Mouse (Mus musculus) layer of hippocampus, postnatal 10 days (tissue): ENCODE results near the gene Pigg. TPM values are rescaled to one million over a fixed set of nuclear protein-coding genes. Genes with fewer than 3 reads are reported as not detected.

Experiments
- total RNA-seq, 2 experiments: library from RNA; stranded (reverse); gene quantifications; 2 replicates each; pipeline ENCODE4 v1.2.3; 2021

Gene Pigg
- total RNA-seq, 2 experiments from 2014 or later: 7.2 to 8.1 TPM

Other genes with a start within 250 kb of the Pigg start
- 10 to 100 TPM; 53.2 to 61.3 TPM for gene Mtf2, start 246.9 kb upstream of the Pigg start, total RNA-seq
- 10 to 100 TPM; 23.0 to 23.9 TPM for gene Tmed5, start 180.0 kb upstream of the Pigg start, total RNA-seq
- gene Ccdc18, start 179.7 kb upstream of the Pigg start, total RNA-seq: 1 to 10 TPM; 1.7 to 2.0 TPM
- 10 to 100 TPM; 50.9 to 54.1 TPM for gene Dr1, start 43.7 kb upstream of the Pigg start, total RNA-seq
- 10 to 100 TPM; 61.9 to 70.5 TPM for gene Gm42517, start 55.3 kb downstream of the Pigg start, total RNA-seq
- gene Pde6b, start 75.8 kb downstream of the Pigg start, total RNA-seq: under 1 TPM in 1 of 2 experiments, not detected in 1; 0.25 TPM
- gene Atp5k, start 121.8 kb downstream of the Pigg start, total RNA-seq: 100 to 1,000 TPM; 414 to 429 TPM
- under 1 TPM; 0.41 to 0.80 TPM for gene Mfsd7a, start 136.3 kb downstream of the Pigg start, total RNA-seq
- gene Pcgf3, start 148.6 kb downstream of the Pigg start, total RNA-seq: 10 to 100 TPM; 69.3 to 71.4 TPM
- 100 to 1,000 TPM; 396 to 463 TPM for gene Cplx1, start 237.4 kb downstream of the Pigg start, total RNA-seq